Mouse (Mus musculus) right cerebral cortex, postnatal 25 days (tissue): ENCODE results near the gene Cap2.

Source experiments
- DNase-seq: peaks from one replicate; pipeline ENCODE4 v3.0.0; 2022

Cap2 gene

GRCm38 (mm10) chr13:46526645-46527044 lies 25.0 kb downstream of the Cap2 start:
- DNase-seq = no peak

- DNase-seq = no peak
Measured at GRCm38 (mm10) chr13:46527340-46527739, 25.7 kb downstream of the Cap2 start.

- DNase-seq = no peak
Measured at GRCm38 (mm10) chr13:46529037-46529436, 27.4 kb downstream of the Cap2 start.

- no peak for DNase-seq
Measured at GRCm38 (mm10) chr13:46530546-46530945, 28.9 kb downstream of the Cap2 start.

- DNase-seq = no peak
Measured at GRCm38 (mm10) chr13:46531676-46532075, 30.0 kb downstream of the Cap2 start.

- no peak for DNase-seq
Measured at GRCm38 (mm10) chr13:46532276-46532675, 30.6 kb downstream of the Cap2 start.

- DNase-seq = no peak
Measured at GRCm38 (mm10) chr13:46533342-46534129, 31.9 kb downstream of the Cap2 start.

- no peak for DNase-seq
Measured at GRCm38 (mm10) chr13:46534171-46534968, 32.7 kb downstream of the Cap2 start.

GRCm38 (mm10) chr13:46534969-46535785 lies 33.5 kb downstream of the Cap2 start:
- DNase-seq = no peak

- DNase-seq = no peak
Measured at GRCm38 (mm10) chr13:46539284-46539683, 37.6 kb downstream of the Cap2 start.

GRCm38 (mm10) chr13:46540943-46541342 lies 39.3 kb downstream of the Cap2 start:
- DNase-seq = no peak

GRCm38 (mm10) chr13:46542782-46543181 lies 41.1 kb downstream of the Cap2 start:
- no peak for DNase-seq

- DNase-seq = no peak
Measured at GRCm38 (mm10) chr13:46544608-46545007, 43.0 kb downstream of the Cap2 start.

GRCm38 (mm10) chr13:46545081-46545480 lies 43.4 kb downstream of the Cap2 start:
- no peak for DNase-seq

GRCm38 (mm10) chr13:46546846-46547245 lies 45.2 kb downstream of the Cap2 start:
- no peak for DNase-seq

GRCm38 (mm10) chr13:46547253-46547652 lies 45.6 kb downstream of the Cap2 start:
- no peak for DNase-seq

GRCm38 (mm10) chr13:46548132-46548531 lies 46.5 kb downstream of the Cap2 start:
- no peak for DNase-seq

GRCm38 (mm10) chr13:46548600-46549179 lies 47.0 kb downstream of the Cap2 start:
- DNase-seq = no peak

- DNase-seq = no peak
Measured at GRCm38 (mm10) chr13:46550627-46551026, 49.0 kb downstream of the Cap2 start.

GRCm38 (mm10) chr13:46554736-46555135 lies 53.1 kb downstream of the Cap2 start:
- no peak for DNase-seq

- DNase-seq = no peak
Measured at GRCm38 (mm10) chr13:46565913-46566312, 64.3 kb downstream of the Cap2 start.

GRCm38 (mm10) chr13:46569469-46569868 lies 67.8 kb downstream of the Cap2 start:
- DNase-seq = no peak

GRCm38 (mm10) chr13:46571141-46571592 lies 69.5 kb downstream of the Cap2 start:
- peak; percentile 50 for DNase-seq
